In the genomic region with DNA sequence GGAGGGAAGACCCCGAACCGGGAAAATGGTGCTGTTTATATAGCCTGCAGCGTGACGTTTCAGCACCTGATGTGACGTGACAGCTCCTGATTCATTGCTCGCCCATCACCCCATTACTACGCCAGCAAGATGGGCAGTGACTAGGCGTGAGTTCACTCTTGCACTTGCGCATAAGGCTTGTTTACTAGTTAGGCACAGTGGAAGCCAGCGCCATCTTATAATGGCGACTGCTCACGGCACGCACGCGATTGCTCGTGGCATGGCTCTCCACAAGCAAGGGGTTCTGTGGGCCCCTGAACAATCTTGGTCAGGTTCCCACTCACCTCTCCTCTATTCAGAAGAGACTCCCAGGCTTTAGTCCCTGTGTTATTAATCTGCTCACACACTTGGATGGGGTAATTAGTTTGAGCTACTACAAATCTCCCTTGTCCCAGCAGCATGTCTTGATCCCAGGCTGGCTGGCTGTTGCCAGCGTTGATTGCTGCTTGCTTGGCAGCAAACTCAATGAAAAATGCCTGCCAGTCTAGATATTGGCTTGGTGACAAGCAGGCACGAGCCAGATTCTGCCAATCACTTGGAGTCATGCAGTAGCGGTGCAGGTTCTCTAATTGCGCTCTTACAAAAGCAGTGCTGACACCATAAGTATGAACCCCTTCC, we compare ENCODE assay signal across 8 mouse cellular contexts.
DNase-seq lines count a peak whose midpoint lies in the region; ATAC-seq and TF ChIP-seq lines count a peak whose summit lies in the region.
"Not testable (repeated sequence)": the region's sequence is repeated elsewhere in the genome, so short reads cannot be mapped to it uniquely, and the experiment has no call there.

No protein-coding gene starts in this region.

- H3K36me3 ChIP-seq in forebrain, embryonic 15.5 days; hindbrain, embryonic 14.5 days (replicated peaks; ENCODE audit: control insufficient read depth, insufficient read depth): not testable (repeated sequence)

- TF ChIP-seq CTCF in layer of hippocampus, adult 2 months (conservative IDR thresholded peaks at IDR 0.05): not testable (repeated sequence)

- ATAC-seq in forebrain, embryonic 15.5 days (replicated peaks): peak; percentile 97
- ATAC-seq in hindbrain, embryonic 14.5 days (ENCODE audit: low FRiP score): not testable (repeated sequence)

- not testable (repeated sequence) for H3K27me3 ChIP-seq in forebrain, embryonic 15.5 days; hindbrain, embryonic 14.5 days (ENCODE audit: control insufficient read depth, insufficient read depth, low read length)

- WGBS in forebrain, embryonic 15.5 days: 60% methylated on average over 20 of the region's 20 CpGs
- 88% methylated on average over 20 of the region's 20 CpGs for WGBS in hindbrain, embryonic 14.5 days

- intact Hi-C loops in left cerebral cortex, postnatal 4 days (cut with DNase I): not testable (repeated sequence)

- not testable (repeated sequence) for H3K4me3 ChIP-seq in forebrain, embryonic 15.5 days; hindbrain, embryonic 14.5 days (replicated peaks; ENCODE audit: low read length); layer of hippocampus, adult 2 months

- H3K9ac ChIP-seq in forebrain, embryonic 15.5 days (replicated peaks); hindbrain, embryonic 14.5 days: not testable (repeated sequence)

- H3K4me2 ChIP-seq in forebrain, embryonic 15.5 days (replicated peaks); hindbrain, embryonic 14.5 days (replicated peaks): not testable (repeated sequence)

- not testable (repeated sequence) for H3K4me1 ChIP-seq in forebrain, embryonic 15.5 days; hindbrain, embryonic 14.5 days (replicated peaks; ENCODE audit: control insufficient read depth, insufficient read depth, low read length)

- DNase-seq in R1 (ENCODE audit: low read depth, low spot score): peak; percentile 4
- peak; percentile 77 to 79 for DNase-seq in cerebellum, postnatal 10 days
- peak; percentile 16 to 32 for DNase-seq in heart, adult 18-20 months
- peak; percentile 26 for DNase-seq in hindbrain, embryonic 14.5 days (ENCODE audit: low spot score)
- peak; percentile 2 to 14 for DNase-seq in layer of hippocampus, adult 2 months (ENCODE audit: low spot score in 2 of 2)
- peak; percentile 51 for DNase-seq in left cerebral cortex, postnatal 4 days
- peak; percentile 5 for DNase-seq in right cerebral cortex, postnatal 4 days

- H3K27ac ChIP-seq in forebrain, embryonic 15.5 days (replicated peaks): peak overlapping the region; percentile 86
- H3K27ac ChIP-seq in hindbrain, embryonic 14.5 days; layer of hippocampus, adult 2 months: not testable (repeated sequence)

- not testable (repeated sequence) for H3K9me3 ChIP-seq in forebrain, embryonic 15.5 days; hindbrain, embryonic 14.5 days (ENCODE audit: control insufficient read depth, low read length)

Comparison
In these comparisons a context has a peak if more than half of its experiments do, and no peak if none do; other contexts are left out.
1. DNase-seq: peak in every context shown above with its lines; median percentile 78 in cerebellum, postnatal 10 days; 51 in left cerebral cortex, postnatal 4 days; 26 in hindbrain, embryonic 14.5 days; 24 in heart, adult 18-20 months; 8 in layer of hippocampus, adult 2 months; 5 in right cerebral cortex, postnatal 4 days; 4 in R1.